Mouse (Mus musculus) forebrain, embryonic 12.5 days (tissue): ENCODE measurements at regions not wholly inside any gene's neighbourhood (a gene's known extent, or its start where the extent isn't known, plus 50 kb on each side); places are given as distances from the start of the nearest gene placed in this dataset.

Experiments used
- ATAC-seq: fragments of 200-750 bp; cut with Nextera tagmentation; 2 replicates; pipeline ENCODE4 v1.8.0; 2017; ENCODE audit warnings: moderate TSS enrichment; ENCODE audit not compliant: low FRiP score
- H3K27ac ChIP-seq: fragments of 300-500 bp; sonication (generic); 2 replicates; pipeline ENCODE4 v1.5.1; 2016; ENCODE audit warnings: mild to moderate bottlenecking
- H3K27me3 ChIP-seq: fragments of 300-500 bp; sonication (generic); 2 replicates; pipeline ENCODE4 v1.6.1; 2016; ENCODE audit warnings: mild to moderate bottlenecking
- H3K36me3 ChIP-seq: fragments of 300-500 bp; sonication (generic); replicated peaks from 2 replicates; pipeline ENCODE4 v1.6.1; 2016; ENCODE audit warnings: mild to moderate bottlenecking
- H3K4me1 ChIP-seq: fragments of 300-500 bp; sonication (generic); 2 replicates; pipeline ENCODE4 v1.6.1; 2016
- H3K4me2 ChIP-seq: fragments of 300-500 bp; sonication (generic); 2 replicates; pipeline ENCODE4 v1.6.1; 2016; ENCODE audit warnings: mild to moderate bottlenecking, moderate library complexity
- H3K4me3 ChIP-seq: fragments of 300-500 bp; sonication (generic); replicated peaks from 2 replicates; pipeline ENCODE4 v1.5.1; 2016; ENCODE audit warnings: mild to moderate bottlenecking
- H3K9ac ChIP-seq: fragments of 300-500 bp; sonication (generic); 2 replicates; pipeline ENCODE4 v1.6.1; 2016; ENCODE audit warnings: mild to moderate bottlenecking
- H3K9me3 ChIP-seq: fragments of 300-500 bp; sonication (generic); 2 replicates; pipeline ENCODE4 v1.6.1; 2016
- WGBS: fragments of 180-500 bp; shearing (Covaris S2); methylation state at CpG from one replicate; pipeline ENCODE4 v1.1.7; 2016; 5-methylcytosine and 5-hydroxymethylcytosine counted together

DNA sequence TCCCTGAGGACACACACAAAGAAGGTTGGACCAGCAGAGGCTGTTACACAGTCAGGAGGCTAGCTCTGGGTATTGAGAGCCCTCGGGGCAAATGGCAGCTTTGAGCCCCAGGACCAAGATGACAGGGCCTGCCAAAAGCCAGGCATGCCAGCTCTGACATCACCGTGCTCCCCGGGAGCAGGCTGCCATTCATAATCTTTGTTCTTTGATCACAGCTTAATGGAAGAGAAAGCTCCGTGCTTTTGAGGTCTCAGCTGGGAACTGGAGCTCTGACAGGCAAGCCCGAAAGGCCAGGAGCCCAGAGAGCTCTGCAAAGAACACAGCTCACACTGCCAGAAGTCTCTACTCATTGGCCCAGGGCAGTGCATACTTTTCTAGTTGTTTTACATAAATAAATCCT lies 150.7 kb downstream of the Klhl25 start:
- no peak overlapping the region for H3K4me3 ChIP-seq
- H3K9ac ChIP-seq = no peak overlapping the region
- WGBS = 11% methylated on average over 5 of the region's 5 CpGs
- ATAC-seq = peak; percentile 49; the same call in 1 of the 2 replicates
- peaks cover 16% of the 10 kb centered on the region for H3K4me1 ChIP-seq
- no peaks in the 10 kb centered on the region for H3K9me3 ChIP-seq
- H3K27me3 ChIP-seq = no peaks in the 10 kb centered on the region
- H3K27ac ChIP-seq = peak overlapping the region; percentile 43
- H3K4me2 ChIP-seq = no peak overlapping the region
- H3K36me3 ChIP-seq = no peaks in the 10 kb centered on the region

DNA sequence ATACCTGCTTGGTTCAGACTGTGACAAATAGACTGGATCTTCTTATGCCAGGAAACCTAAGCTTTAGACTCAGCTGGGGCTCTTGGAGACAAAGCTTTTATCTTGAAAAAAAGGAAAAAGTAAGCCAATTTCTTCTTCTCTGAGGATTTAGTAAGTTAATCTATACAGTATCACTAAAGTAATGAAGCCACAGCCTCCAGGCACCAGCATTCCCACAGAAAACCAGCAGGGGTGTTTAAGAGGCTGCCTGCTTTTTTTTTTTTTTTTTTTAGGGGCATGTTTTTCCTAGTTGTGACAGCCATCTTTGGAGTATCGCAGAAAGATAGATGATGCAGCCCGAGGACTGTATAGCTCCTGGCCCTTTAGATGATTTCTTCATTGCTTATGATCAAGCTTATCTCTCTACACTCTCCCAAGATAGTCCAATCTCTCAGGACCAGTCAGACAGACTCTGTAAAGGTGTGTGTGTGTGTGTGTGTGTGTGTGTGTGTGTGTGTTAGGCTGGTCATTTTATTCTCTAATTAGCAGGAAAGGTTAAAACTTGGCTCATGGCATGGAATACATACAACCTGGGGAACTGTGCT lies 151.3 kb downstream of the Klhl25 start:
- no peaks in the 10 kb centered on the region for H3K27me3 ChIP-seq
- no peak overlapping the region for H3K4me2 ChIP-seq
- no peaks in the 10 kb centered on the region for H3K9me3 ChIP-seq
- 58% methylated on average over 2 of the region's 2 CpGs for WGBS
- H3K27ac ChIP-seq = peak overlapping the region; percentile 43
- no peak overlapping the region for H3K4me3 ChIP-seq
- no peaks in the 10 kb centered on the region for H3K36me3 ChIP-seq
- no peak overlapping the region for H3K9ac ChIP-seq
- H3K4me1 ChIP-seq = peaks cover 16% of the 10 kb centered on the region
- ATAC-seq = peak; percentile 53; the same call in 1 of the 2 replicates

- Histone ChIP-seq H3K36me3 (no peaks in the 10 kb centered on the region), H3K27ac (no peak overlapping the region), H3K27me3 (no peaks in the 10 kb centered on the region), H3K4me2 (no peak overlapping the region), H3K4me1 (peaks cover 16% of the 10 kb centered on the region), H3K4me3 (no peak overlapping the region), H3K9me3 (no peaks in the 10 kb centered on the region), H3K9ac (no peak overlapping the region)
- no peak for ATAC-seq
- WGBS = 82% methylated on average over 1 of the region's 1 CpGs
Measured at GRCm38 (mm10) chr7:76001012-76001411, 152.9 kb downstream of the Klhl25 start.

DNA sequence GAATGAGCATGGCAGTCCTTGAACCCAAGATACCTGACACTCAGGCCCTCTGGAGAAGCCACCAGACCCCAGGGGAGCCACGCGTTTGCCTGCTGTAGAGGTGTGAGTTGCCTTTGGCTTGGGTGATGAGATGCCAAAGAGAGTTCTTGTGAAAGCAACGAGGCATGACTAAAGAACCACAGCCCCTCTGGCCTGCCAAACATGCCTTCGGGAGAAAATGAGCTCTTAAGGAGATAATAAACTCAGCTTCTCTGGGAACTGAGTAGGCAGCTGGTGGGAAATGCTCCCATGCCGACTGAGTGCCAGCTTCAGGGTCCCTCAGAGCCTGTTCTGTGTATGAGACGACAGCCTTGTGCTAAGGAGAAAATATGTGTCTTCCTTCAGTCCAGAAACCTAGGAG lies 160.1 kb downstream of the Klhl25 start:
- H3K4me1 ChIP-seq = no peaks in the 10 kb centered on the region
- H3K36me3 ChIP-seq = no peaks in the 10 kb centered on the region
- H3K9me3 ChIP-seq = no peaks in the 10 kb centered on the region
- H3K27ac ChIP-seq = no peak overlapping the region
- no peak overlapping the region for H3K4me3 ChIP-seq
- H3K4me2 ChIP-seq = no peak overlapping the region
- no peaks in the 10 kb centered on the region for H3K27me3 ChIP-seq
- WGBS = 72% methylated on average over 6 of the region's 6 CpGs
- ATAC-seq = no peak
- H3K9ac ChIP-seq = no peak overlapping the region

DNA sequence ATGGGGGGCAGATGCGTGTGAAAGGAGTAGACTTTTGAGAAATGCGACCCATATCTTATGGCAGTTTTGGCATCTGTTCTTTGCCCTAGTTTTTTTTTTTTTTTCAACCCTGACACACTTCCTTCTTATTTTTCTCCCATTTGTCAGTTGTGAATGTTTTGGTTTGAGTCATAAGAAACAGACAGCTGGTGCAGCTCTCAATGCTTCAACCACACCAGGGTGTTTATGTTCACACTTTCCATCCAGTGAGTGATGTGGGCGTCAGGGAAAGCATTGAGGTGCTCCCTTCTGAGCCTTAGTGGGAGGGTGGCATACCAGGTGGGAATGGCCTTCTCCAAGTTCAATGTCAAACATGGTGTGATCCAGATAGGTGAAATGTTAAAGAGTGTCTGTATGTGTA lies 181.9 kb upstream of the Agbl1 start:
- Histone ChIP-seq H3K9ac (no peak overlapping the region), H3K4me3 (no peak overlapping the region), H3K36me3 (no peaks in the 10 kb centered on the region), H3K4me2 (no peak overlapping the region), H3K27me3 (no peaks in the 10 kb centered on the region), H3K9me3 (no peaks in the 10 kb centered on the region), H3K4me1 (no peaks in the 10 kb centered on the region), H3K27ac (no peak overlapping the region)
- no peak for ATAC-seq
- WGBS = 89% methylated on average over 3 of the region's 3 CpGs

- Histone ChIP-seq H3K36me3 (no peaks in the 10 kb centered on the region), H3K27me3 (no peaks in the 10 kb centered on the region), H3K9ac (no peak overlapping the region), H3K4me2 (no peak overlapping the region), H3K27ac (no peak overlapping the region), H3K4me3 (no peak overlapping the region), H3K4me1 (no peaks in the 10 kb centered on the region), H3K9me3 (no peaks in the 10 kb centered on the region)
- ATAC-seq = no peak
- 86% methylated on average over 2 of the region's 2 CpGs for WGBS
Measured at GRCm38 (mm10) chr7:76049342-76049741, 180.3 kb upstream of the Agbl1 start.

- Histone ChIP-seq H3K36me3 (no peaks in the 10 kb centered on the region), H3K4me3 (no peak overlapping the region), H3K9ac (no peak overlapping the region), H3K4me1 (no peaks in the 10 kb centered on the region), H3K27ac (no peak overlapping the region), H3K27me3 (no peaks in the 10 kb centered on the region), H3K9me3 (no peaks in the 10 kb centered on the region), H3K4me2 (no peak overlapping the region)
- ATAC-seq = no peak
- WGBS = 72% methylated on average over 3 of the region's 3 CpGs
Measured at GRCm38 (mm10) chr7:76053843-76054242, 175.8 kb upstream of the Agbl1 start.

DNA sequence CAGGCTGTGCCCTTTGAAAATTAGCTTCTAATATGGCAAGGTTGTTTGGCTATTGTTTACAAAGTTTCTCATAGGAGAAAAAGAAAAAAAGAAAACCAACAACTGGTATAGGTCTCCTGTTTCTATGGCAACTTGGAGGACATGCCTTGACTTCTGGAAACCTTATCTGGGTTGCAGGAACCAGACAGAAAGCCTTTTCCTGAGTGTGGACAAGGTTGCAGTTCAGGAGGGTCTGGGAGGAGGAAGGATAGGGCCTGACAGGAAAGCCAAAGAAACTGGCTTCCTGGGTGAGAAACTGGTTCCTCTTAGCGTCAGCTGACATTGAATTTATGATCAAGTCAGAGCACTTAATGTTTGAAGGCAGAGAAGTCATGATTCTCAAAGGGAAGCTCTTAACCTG lies 130.5 kb upstream of the Agbl1 start:
- WGBS = 89% methylated on average over 1 of the region's 1 CpGs
- Histone ChIP-seq H3K9ac (no peak overlapping the region), H3K9me3 (no peaks in the 10 kb centered on the region), H3K4me2 (no peak overlapping the region), H3K27ac (no peak overlapping the region), H3K27me3 (no peaks in the 10 kb centered on the region), H3K4me1 (peaks cover under 1% of the 10 kb centered on the region; the same call in 1 of the 2 replicates), H3K36me3 (no peaks in the 10 kb centered on the region), H3K4me3 (no peak overlapping the region)
- ATAC-seq = no peak

GRCm38 (mm10) chr7:76121242-76121844 lies 108.3 kb upstream of the Agbl1 start:
- no peak for ATAC-seq
- WGBS = 49% methylated on average over 8 of the region's 8 CpGs

DNA sequence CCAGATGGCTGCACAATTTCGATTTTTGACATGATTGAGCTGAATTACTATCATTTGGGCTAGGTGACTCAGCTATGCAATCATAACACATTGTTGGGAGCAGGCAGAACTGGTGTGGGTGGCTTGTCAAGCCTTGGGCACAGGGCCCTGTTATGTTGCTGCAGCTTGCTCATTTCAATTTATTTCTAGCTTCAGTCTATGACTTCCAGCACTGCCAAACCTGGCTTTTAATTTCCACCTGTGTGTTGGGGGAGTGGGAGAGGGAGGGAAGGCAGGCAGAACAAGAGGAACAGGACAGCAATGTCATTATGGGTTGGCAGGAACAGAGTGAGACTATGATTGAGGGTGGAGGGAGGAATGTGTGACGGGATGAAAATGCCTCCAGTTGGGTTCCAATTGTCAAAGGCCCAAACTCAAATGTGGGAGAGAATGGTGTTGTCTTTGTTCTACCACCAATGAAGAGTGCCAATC lies 102.0 kb upstream of the Agbl1 start:
- H3K4me1 ChIP-seq = no peaks in the 10 kb centered on the region
- no peak overlapping the region for H3K27ac ChIP-seq
- H3K4me3 ChIP-seq = no peak overlapping the region
- H3K36me3 ChIP-seq = no peaks in the 10 kb centered on the region
- H3K4me2 ChIP-seq = no peak overlapping the region
- H3K9ac ChIP-seq = no peak overlapping the region
- no peaks in the 10 kb centered on the region for H3K27me3 ChIP-seq
- H3K9me3 ChIP-seq = no peaks in the 10 kb centered on the region
- ATAC-seq = no peak
- 65% methylated on average over 2 of the region's 2 CpGs for WGBS

More at GRCm38 (mm10) chr7:76121242-76121844, 108.3 kb upstream of the Agbl1 start:
- H3K4me3 ChIP-seq = no peak overlapping the region
- no peaks in the 10 kb centered on the region for H3K36me3 ChIP-seq
- no peaks in the 10 kb centered on the region for H3K4me1 ChIP-seq
- H3K27ac ChIP-seq = no peak overlapping the region
- no peak overlapping the region for H3K9ac ChIP-seq
- H3K27me3 ChIP-seq = no peaks in the 10 kb centered on the region
- H3K4me2 ChIP-seq = no peak overlapping the region
- no peaks in the 10 kb centered on the region for H3K9me3 ChIP-seq

DNA sequence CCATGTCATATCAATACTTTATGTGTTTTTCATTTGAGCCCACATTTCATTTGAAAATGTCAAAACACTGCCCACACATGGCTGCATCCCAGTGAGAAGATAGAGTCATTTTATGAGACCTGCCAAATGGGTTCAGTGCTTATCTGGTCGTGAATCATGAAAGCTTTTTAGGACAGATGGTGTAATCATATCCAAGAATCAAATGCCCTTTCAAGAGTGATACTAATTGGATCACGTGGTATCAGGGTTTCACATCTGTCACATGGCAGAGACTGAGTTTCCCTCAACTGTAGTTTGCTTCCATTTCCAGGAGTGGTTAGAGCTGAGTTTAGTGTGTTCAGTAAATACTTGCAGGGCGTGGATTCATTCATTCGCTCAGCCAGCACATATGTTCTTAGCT lies 87.2 kb upstream of the Agbl1 start:
- WGBS = 81% methylated on average over 4 of the region's 4 CpGs
- ATAC-seq = no peak
- H3K4me3 ChIP-seq = no peak overlapping the region
- H3K36me3 ChIP-seq = no peaks in the 10 kb centered on the region
- no peak overlapping the region for H3K4me2 ChIP-seq
- no peaks in the 10 kb centered on the region for H3K4me1 ChIP-seq
- H3K9me3 ChIP-seq = no peaks in the 10 kb centered on the region
- H3K27ac ChIP-seq = no peak overlapping the region
- H3K9ac ChIP-seq = no peak overlapping the region
- no peaks in the 10 kb centered on the region for H3K27me3 ChIP-seq

GRCm38 (mm10) chr7:76146385-76146784 lies 83.3 kb upstream of the Agbl1 start:
- Histone ChIP-seq H3K27ac (no peak overlapping the region), H3K4me3 (no peak overlapping the region), H3K9ac (no peak overlapping the region), H3K4me2 (no peak overlapping the region), H3K9me3 (no peaks in the 10 kb centered on the region), H3K36me3 (no peaks in the 10 kb centered on the region), H3K27me3 (no peaks in the 10 kb centered on the region), H3K4me1 (no peaks in the 10 kb centered on the region)
- ATAC-seq = no peak

GRCm38 (mm10) chr7:76156869-76157268 lies 72.8 kb upstream of the Agbl1 start:
- H3K4me3 ChIP-seq = no peak overlapping the region
- H3K9ac ChIP-seq = no peak overlapping the region
- H3K27me3 ChIP-seq = no peaks in the 10 kb centered on the region
- no peak overlapping the region for H3K4me2 ChIP-seq
- no peaks in the 10 kb centered on the region for H3K4me1 ChIP-seq
- ATAC-seq = no peak
- H3K36me3 ChIP-seq = no peaks in the 10 kb centered on the region
- H3K27ac ChIP-seq = no peak overlapping the region
- H3K9me3 ChIP-seq = no peaks in the 10 kb centered on the region
- WGBS = 37% methylated on average over 8 of the region's 8 CpGs
